Mouse (Mus musculus): ENCODE data around the gene Msrb3.

- TF ChIP-seq GATA1 (IDR thresholded peaks at IDR 0.05; ENCODE audit: low read length) (no peak), TAL1 (IDR thresholded peaks at IDR 0.05; ENCODE audit: low read length) (no peak)
These were observed 83.6 kb downstream of the Msrb3 start for GRCm38 (mm10) chr10:120815290-120815689.

Measured in erythroblast, embryonic 14.5 days (primary cell).